Mouse (Mus musculus) liver, postnatal 0 days (tissue): ENCODE measurements around the gene Atl1. TPM values are rescaled to one million over a fixed set of nuclear protein-coding genes. Genes with fewer than 3 reads are reported as not detected.

ENCODE experiments used
- ATAC-seq: fragments of 200-750 bp; cut with Nextera tagmentation; 2 replicates; pipeline ENCODE4 v1.8.0; 2017; ENCODE audit warnings: mild to moderate bottlenecking, moderate library complexity
- DNase-seq: peaks from one replicate; pipeline ENCODE4 v3.0.0-alpha.2; 2016
- H3K27ac ChIP-seq: fragments of 300-500 bp; sonication (generic); 2 replicates; pipeline ENCODE4 v1.5.1; 2014; ENCODE audit warnings: antibody characterized with exemption, moderate library complexity, mild to moderate bottlenecking, low read depth
- H3K27me3 ChIP-seq: fragments of 300-500 bp; sonication (generic); 2 replicates; pipeline ENCODE4 v1.6.1; 2014; ENCODE audit warnings: low read length, control low read depth, mixed read lengths; ENCODE audit not compliant: insufficient read depth
- H3K36me3 ChIP-seq: fragments of 300-500 bp; sonication (generic); replicated peaks from 2 replicates; pipeline ENCODE4 v1.6.1; 2014; ENCODE audit warnings: mild to moderate bottlenecking, control low read depth, low read length, moderate library complexity, mixed read lengths; ENCODE audit not compliant: insufficient read depth
- H3K4me1 ChIP-seq: fragments of 300-500 bp; sonication (generic); 2 replicates; pipeline ENCODE4 v1.6.1; 2014; ENCODE audit warnings: antibody characterized with exemption, mild to moderate bottlenecking, control low read depth; ENCODE audit not compliant: insufficient read depth
- H3K4me2 ChIP-seq: fragments of 300-500 bp; sonication (generic); 2 replicates; pipeline ENCODE4 v1.6.1; 2014; ENCODE audit warnings: low read depth, mild to moderate bottlenecking, low read length, moderate library complexity, mixed read lengths
- H3K4me3 ChIP-seq: fragments of 300-500 bp; sonication (generic); 2 replicates; pipeline ENCODE4 v1.5.1; 2014; ENCODE audit warnings: low read depth, low read length
- H3K9ac ChIP-seq: fragments of 300-500 bp; sonication (generic); replicated peaks from 2 replicates; pipeline ENCODE4 v1.6.1; 2014; ENCODE audit warnings: mild to moderate bottlenecking, moderate library complexity
- H3K9me3 ChIP-seq: fragments of 300-500 bp; sonication (generic); 2 replicates; pipeline ENCODE4 v1.6.1; 2016; ENCODE audit warnings: mild to moderate bottlenecking, control low read depth, low read length, mixed read lengths
- CTCF ChIP-seq: sonication (generic); IDR thresholded peaks from 2 replicates; pipeline ENCODE4 v1.5.1; 2016; ENCODE audit warnings: antibody characterized with exemption, low read depth
- EP300 ChIP-seq: IDR thresholded peaks from 2 replicates; pipeline ENCODE4 v1.6.1; 2016; ENCODE audit warnings: antibody characterized with exemption, low read depth, mild to moderate bottlenecking
- WGBS: fragments of 180-500 bp; shearing (Covaris S2); extraction: QIAGEN DNeasy Blood & Tissue Kit; methylation state at CpG from one replicate; pipeline ENCODE4 v1.1.7; 2014; ENCODE audit not compliant: insufficient replicate concordance; 5-methylcytosine and 5-hydroxymethylcytosine counted together
- polyA plus RNA-seq: library from polyadenylated mRNA; unstranded; fragments of >200 nt; fragmentation: Nextera tagmentation; extraction: Ambion mirVana; gene quantifications from 2 replicates; pipeline ENCODE4 v1.2.1, GENCODE M21; 2015

The Atl1 gene
- polyA plus RNA-seq = 1.0 and 1.1 TPM in 2 replicates

GRCm38 (mm10) chr12:69892371-69893251, at the start of gene Atl1, which contains the start of gene Map4k5:
Gene Atl1, plus strand, starts transcription at chr12:69892614.
Gene Map4k5, minus strand, starts transcription at chr12:69893200.
- WGBS = under 1% methylated on average over 92 of the region's 118 CpGs
- Histone ChIP-seq H3K4me1 (peaks cover 30% of the 10 kb centered on the region), H3K9ac (peak within 1 kb of the TSS; percentile 95), H3K27ac (peak within 1 kb of the TSS; percentile 94), H3K9me3 (no peaks in the 10 kb centered on the region), H3K4me3 (peak within 1 kb of the TSS; percentile 82), H3K27me3 (no peaks in the 10 kb centered on the region), H3K36me3 (peaks cover 5% of the 10 kb centered on the region; the same call in 1 of the 2 replicates), H3K4me2 (peak within 1 kb of the TSS; percentile 91)
- ATAC-seq (peak; percentile 97), DNase-seq (peak; percentile 93)
- TF ChIP-seq EP300 (no peak), CTCF (peak; percentile 82)

GRCm38 (mm10) chr12:69843531-69844445, 48.6 kb upstream of the Atl1 start:
- H3K27ac ChIP-seq = no peak overlapping the region
- TF ChIP-seq CTCF (no peak), EP300 (no peak)
- DNase-seq (no peak), ATAC-seq (no peak)
- H3K9me3 ChIP-seq = no peaks in the 10 kb centered on the region
- no peak overlapping the region for H3K4me2 ChIP-seq
- peaks cover 53% of the 10 kb centered on the region for H3K36me3 ChIP-seq
- H3K4me1 ChIP-seq = no peaks in the 10 kb centered on the region
- no peaks in the 10 kb centered on the region for H3K27me3 ChIP-seq
- WGBS = 88% methylated on average over 19 of the region's 19 CpGs
- no peak overlapping the region for H3K4me3 ChIP-seq
- H3K9ac ChIP-seq = no peak overlapping the region

GRCm38 (mm10) chr12:69845722-69846121, 46.7 kb upstream of the Atl1 start:
- WGBS = 71% methylated on average over 9 of the region's 9 CpGs
- DNase-seq (no peak), ATAC-seq (no peak)
- Histone ChIP-seq H3K27me3 (no peaks in the 10 kb centered on the region), H3K36me3 (peaks cover 61% of the 10 kb centered on the region), H3K9ac (no peak overlapping the region), H3K4me2 (no peak overlapping the region), H3K27ac (no peak overlapping the region), H3K4me1 (no peaks in the 10 kb centered on the region), H3K4me3 (no peak overlapping the region), H3K9me3 (no peaks in the 10 kb centered on the region)
- TF ChIP-seq EP300 = no peak

GRCm38 (mm10) chr12:69846499-69846898, 45.9 kb upstream of the Atl1 start:
- Histone ChIP-seq H3K4me2 (no peak overlapping the region), H3K27ac (no peak overlapping the region), H3K4me1 (no peaks in the 10 kb centered on the region), H3K9ac (no peak overlapping the region), H3K36me3 (peaks cover 58% of the 10 kb centered on the region), H3K4me3 (no peak overlapping the region), H3K27me3 (no peaks in the 10 kb centered on the region), H3K9me3 (no peaks in the 10 kb centered on the region)
- ATAC-seq (no peak), DNase-seq (no peak)
- WGBS = 82% methylated on average over 9 of the region's 9 CpGs
- TF ChIP-seq EP300 = no peak
- no peak for TF ChIP-seq CTCF

- Histone ChIP-seq H3K27me3 (no peaks in the 10 kb centered on the region), H3K4me3 (no peak overlapping the region), H3K9me3 (no peaks in the 10 kb centered on the region), H3K4me2 (no peak overlapping the region), H3K9ac (no peak overlapping the region), H3K4me1 (no peaks in the 10 kb centered on the region), H3K36me3 (peaks cover 58% of the 10 kb centered on the region), H3K27ac (no peak overlapping the region)
- no peak for DNase-seq
- ATAC-seq = no peak
- TF ChIP-seq CTCF = 0 out of 2 replicates have a peak, but pooled peaks have one; percentile 4
- TF ChIP-seq EP300 = no peak
- 88% methylated on average over 12 of the region's 12 CpGs for WGBS
Observed at GRCm38 (mm10) chr12:69848083-69848878, 44.1 kb upstream of the Atl1 start.
